In genomic region chr11:100694926-100695325, GRCm38 (mm10) we compare ENCODE assay signal across 8 mouse cellular contexts. TPM values are rescaled to one million over a fixed set of nuclear protein-coding genes. Genes with fewer than 3 reads are reported as not detected.
DNase-seq lines count a peak whose midpoint lies in the region; TF ChIP-seq lines count a peak whose summit lies in the region.
"Had no signal": no experiment of that assay in that cellular context is flagged by ENCODE, and none has a peak within 500 bp of the region (broad histone marks: within the 10 kb centered on the region; RNA-seq: fewer than 3 reads in every experiment).

No protein-coding gene starts in this region.

- no peak overlapping the region for H3K4me3 ChIP-seq in embryonic fibroblast, embryonic 13.5 days (ENCODE audit: insufficient read depth, low read length)
- H3K4me3 ChIP-seq: heart, embryonic 15.5 days had no signal

- peaks cover 3% of the 10 kb centered on the region; the same call in 1 of the 2 replicates for H3K4me1 ChIP-seq in embryonic fibroblast, embryonic 13.5 days (ENCODE audit: control insufficient read depth, insufficient read depth, low read length)

- H3K27ac ChIP-seq in embryonic fibroblast, embryonic 13.5 days (ENCODE audit: insufficient read depth, low read length), result no peak overlapping the region
- H3K27ac ChIP-seq: heart, embryonic 15.5 days had no signal

- DNase-seq in ovary, postnatal 10 days (ENCODE audit: low spot score), result peak; percentile 65
- DNase-seq in ovary, adult 18-20 months (ENCODE audit: low spot score), result no peak
- DNase-seq in adrenal gland, postnatal 14 days, result peak; percentile 89
- DNase-seq in kidney, adult 9 months, result peak; percentile 79
- peak; percentile 84 for DNase-seq in lung, postnatal 14 days
- DNase-seq in spleen, adult 12 weeks (ENCODE audit: low spot score), result peak; percentile 55

- no peak for TF ChIP-seq POLR2A in embryonic fibroblast, embryonic 13.5 days (IDR thresholded peaks at IDR 0.05; ENCODE audit: low read depth, low read length)

- peak; percentile 81 for TF ChIP-seq CTCF in embryonic fibroblast, embryonic 13.5 days (IDR thresholded peaks at IDR 0.05; ENCODE audit: borderline replicate concordance, insufficient read depth, low read length)

RNA-seq across cellular contexts. Expression of gene Zfp385c, which starts 2.7 kb away (rescaled TPM):
- 0.19 TPM in 1 of 2 replicates, not detected in the other for total RNA-seq in adrenal gland, postnatal 14 days (2021)
- 1.1 TPM in 1 of 2 replicates, not detected in the other for polyA plus RNA-seq in embryonic fibroblast, embryonic 13.5 days (2011; ENCODE audit: insufficient read length, low read depth, missing spikeins)

RNA-seq across cellular contexts. Expression of gene Dhx58, which starts 9.1 kb away (rescaled TPM):
- 15.8 and 16.2 TPM in 2 replicates for total RNA-seq in adrenal gland, postnatal 14 days (2021)
- 3.5 and 7.8 TPM in 2 replicates for polyA plus RNA-seq in embryonic fibroblast, embryonic 13.5 days (2011; ENCODE audit: insufficient read length, low read depth, missing spikeins)

RNA-seq across cellular contexts. Expression of gene Kat2a, which starts 17.3 kb away (rescaled TPM):
- total RNA-seq in adrenal gland, postnatal 14 days (2021), result 39.9 and 44.6 TPM in 2 replicates
- polyA plus RNA-seq in embryonic fibroblast, embryonic 13.5 days (2011; ENCODE audit: insufficient read length, low read depth, missing spikeins), result 31.1 and 34.1 TPM in 2 replicates

RNA-seq across cellular contexts. Expression of gene Hspb9, which starts 18.7 kb away (rescaled TPM):
- total RNA-seq in adrenal gland, postnatal 14 days (2021), result not detected in 2 replicates
- not detected in 2 replicates for polyA plus RNA-seq in embryonic fibroblast, embryonic 13.5 days (2011; ENCODE audit: insufficient read length, low read depth, missing spikeins)
- polyA plus RNA-seq: heart, embryonic 15.5 days had no signal

RNA-seq across cellular contexts. Expression of gene Rab5c, which starts 43.1 kb away (rescaled TPM):
- total RNA-seq in adrenal gland, postnatal 14 days (2021), result 170 and 175 TPM in 2 replicates
- 163 and 168 TPM in 2 replicates for polyA plus RNA-seq in embryonic fibroblast, embryonic 13.5 days (2011; ENCODE audit: insufficient read length, low read depth, missing spikeins)
